Mouse (Mus musculus): Measurements from ENCODE around the gene Hoxa3. TPM values are rescaled to one million over a fixed set of nuclear protein-coding genes. Genes with fewer than 3 reads are reported as not detected.

The Hoxa3 gene
- polyA plus RNA-seq, 1 experiment, result not detected

- H3K4me3 ChIP-seq (ENCODE audit: insufficient read depth, low read length), result no peak overlapping the region
Observed at GRCm38 (mm10) chr6:52171938-52172337, 41.2 kb downstream of the Hoxa3 start.

DNA sequence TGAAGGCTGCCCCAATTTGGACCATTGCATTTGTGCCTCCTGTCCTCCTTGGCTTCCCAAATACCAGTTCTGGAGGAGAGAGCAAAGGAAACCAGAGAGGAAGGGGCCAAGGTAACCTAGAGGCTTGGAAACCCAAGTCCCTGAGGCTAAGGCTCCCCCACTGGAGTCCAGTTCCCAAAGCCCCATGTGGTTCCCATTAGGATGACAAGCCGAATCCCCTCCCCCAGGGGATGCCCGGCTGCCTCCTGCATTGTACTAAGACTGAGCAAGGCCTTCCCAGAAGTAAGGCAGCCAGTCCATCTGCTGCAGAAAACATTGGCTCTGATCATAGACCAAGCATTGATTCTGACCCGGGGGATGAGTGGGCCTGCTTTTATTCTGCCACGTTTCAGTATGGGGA lies 41.8 kb downstream of the Hoxa3 start:
- H3K4me1 ChIP-seq (ENCODE audit: control insufficient read depth, insufficient read depth, low read length), result no peaks in the 10 kb centered on the region
- H3K4me3 ChIP-seq (ENCODE audit: insufficient read depth, low read length), result no peak overlapping the region
- no peak overlapping the region for H3K27ac ChIP-seq (ENCODE audit: insufficient read depth, low read length)
- no peak for TF ChIP-seq POLR2A (IDR thresholded peaks at IDR 0.05; ENCODE audit: extremely low read depth, insufficient read depth, low read length)
- no peak for TF ChIP-seq CTCF (IDR thresholded peaks at IDR 0.05; ENCODE audit: extremely low read depth, insufficient read depth, low read length)

More at GRCm38 (mm10) chr6:52171938-52172337, 41.2 kb downstream of the Hoxa3 start:
- H3K27ac ChIP-seq (ENCODE audit: insufficient read depth, low read length), result no peak overlapping the region
- TF ChIP-seq POLR2A (IDR thresholded peaks at IDR 0.05; ENCODE audit: extremely low read depth, insufficient read depth, low read length) (no peak), CTCF (IDR thresholded peaks at IDR 0.05; ENCODE audit: extremely low read depth, insufficient read depth, low read length) (no peak)
- no peaks in the 10 kb centered on the region for H3K4me1 ChIP-seq (ENCODE audit: control insufficient read depth, insufficient read depth, low read length)

DNA sequence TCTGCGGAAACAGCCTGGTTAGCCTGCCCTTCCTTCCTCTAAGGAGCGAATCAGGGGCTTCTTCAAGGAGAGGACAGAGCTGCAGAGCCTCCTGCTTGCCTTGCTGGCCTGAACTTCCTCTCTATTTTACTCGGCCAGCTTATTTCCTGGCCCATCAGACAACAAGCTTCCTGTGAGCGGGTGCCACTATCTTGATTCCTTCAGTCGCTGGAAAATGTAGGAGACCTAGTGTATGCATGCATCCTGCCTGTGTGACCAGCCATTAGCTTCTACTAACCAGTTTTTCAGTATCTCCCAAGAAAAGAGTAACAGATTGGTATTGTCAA lies 42.3 kb downstream of the Hoxa3 start:
- no peaks in the 10 kb centered on the region for H3K4me1 ChIP-seq (ENCODE audit: control insufficient read depth, insufficient read depth, low read length)
- no peak for TF ChIP-seq CTCF (IDR thresholded peaks at IDR 0.05; ENCODE audit: extremely low read depth, insufficient read depth, low read length)
- no peak for TF ChIP-seq POLR2A (IDR thresholded peaks at IDR 0.05; ENCODE audit: extremely low read depth, insufficient read depth, low read length)
- H3K27ac ChIP-seq (ENCODE audit: insufficient read depth, low read length), result no peak overlapping the region
- no peak overlapping the region for H3K4me3 ChIP-seq (ENCODE audit: insufficient read depth, low read length)

GRCm38 (mm10) chr6:52170166-52170897 lies 42.8 kb downstream of the Hoxa3 start:
- Histone ChIP-seq H3K4me3 (ENCODE audit: insufficient read depth, low read length) (no peak overlapping the region), H3K27ac (ENCODE audit: insufficient read depth, low read length) (no peak overlapping the region), H3K4me1 (ENCODE audit: control insufficient read depth, insufficient read depth, low read length) (no peaks in the 10 kb centered on the region)
- TF ChIP-seq CTCF (IDR thresholded peaks at IDR 0.05; ENCODE audit: extremely low read depth, insufficient read depth, low read length) (no peak), POLR2A (IDR thresholded peaks at IDR 0.05; ENCODE audit: extremely low read depth, insufficient read depth, low read length) (no peak)

GRCm38 (mm10) chr6:52169499-52170165 lies 43.5 kb downstream of the Hoxa3 start:
- no peak for TF ChIP-seq CTCF (IDR thresholded peaks at IDR 0.05; ENCODE audit: extremely low read depth, insufficient read depth, low read length)
- no peak for TF ChIP-seq POLR2A (IDR thresholded peaks at IDR 0.05; ENCODE audit: extremely low read depth, insufficient read depth, low read length)
- H3K27ac ChIP-seq (ENCODE audit: insufficient read depth, low read length), result no peak overlapping the region
- H3K4me3 ChIP-seq (ENCODE audit: insufficient read depth, low read length), result no peak overlapping the region
- H3K4me1 ChIP-seq (ENCODE audit: control insufficient read depth, insufficient read depth, low read length), result no peaks in the 10 kb centered on the region

DNA sequence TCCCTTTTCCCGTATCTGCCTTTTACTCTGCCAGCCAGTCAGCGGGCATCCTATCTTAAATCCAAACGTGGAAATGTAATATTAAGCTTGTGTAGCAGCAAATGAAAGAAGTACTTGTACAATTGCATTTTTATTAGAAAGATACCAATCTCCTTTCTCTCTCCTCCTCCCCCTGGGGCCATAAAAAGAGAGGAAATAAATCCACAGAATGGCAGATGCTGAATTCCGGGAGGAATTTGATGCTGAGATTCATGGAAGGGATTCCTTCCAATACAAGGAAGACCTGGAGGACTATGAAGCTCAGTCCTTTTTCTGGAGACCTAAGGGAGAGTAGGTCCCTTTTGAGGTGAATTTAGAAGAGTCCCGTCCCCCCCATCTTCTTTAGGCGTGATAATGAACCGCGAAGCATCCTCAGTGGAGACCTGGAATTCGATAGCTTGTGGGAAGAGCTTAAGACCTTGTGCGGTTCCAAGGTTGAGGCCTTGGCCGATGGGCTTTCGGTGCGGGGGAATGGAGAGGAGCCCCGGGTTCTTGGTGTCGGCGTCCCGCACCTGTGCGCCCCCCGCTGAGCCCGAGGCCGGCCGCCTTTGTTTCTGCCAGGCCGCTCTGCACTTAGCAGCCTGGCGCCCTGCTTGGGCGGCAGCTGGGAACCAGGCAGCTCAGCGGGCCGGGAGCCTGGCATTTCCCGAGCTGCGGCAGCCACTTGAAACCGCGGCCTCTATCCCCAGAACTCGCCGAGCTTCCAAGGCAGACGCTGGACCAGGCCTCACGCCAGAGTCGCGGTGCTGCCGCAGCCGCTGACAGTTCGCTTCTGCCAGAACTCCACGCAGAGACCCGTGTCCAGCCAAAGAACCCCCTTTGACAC lies 44.7 kb downstream of the Hoxa3 start:
- Histone ChIP-seq H3K27ac (ENCODE audit: insufficient read depth, low read length) (no peak overlapping the region), H3K4me3 (ENCODE audit: insufficient read depth, low read length) (no peak overlapping the region), H3K4me1 (ENCODE audit: control insufficient read depth, insufficient read depth, low read length) (no peaks in the 10 kb centered on the region)
- TF ChIP-seq CTCF (IDR thresholded peaks at IDR 0.05; ENCODE audit: extremely low read depth, insufficient read depth, low read length), result no peak
- TF ChIP-seq POLR2A (IDR thresholded peaks at IDR 0.05; ENCODE audit: extremely low read depth, insufficient read depth, low read length), result no peak

- H3K27ac ChIP-seq (ENCODE audit: insufficient read depth, low read length), result no peak overlapping the region
- H3K4me1 ChIP-seq (ENCODE audit: control insufficient read depth, insufficient read depth, low read length), result no peaks in the 10 kb centered on the region
- H3K4me3 ChIP-seq (ENCODE audit: insufficient read depth, low read length), result no peak overlapping the region
- TF ChIP-seq CTCF (IDR thresholded peaks at IDR 0.05; ENCODE audit: extremely low read depth, insufficient read depth, low read length) (no peak), POLR2A (IDR thresholded peaks at IDR 0.05; ENCODE audit: extremely low read depth, insufficient read depth, low read length) (no peak)
Observed at GRCm38 (mm10) chr6:52167736-52168161, 45.4 kb downstream of the Hoxa3 start.

GRCm38 (mm10) chr6:52167176-52167575 lies 46.0 kb downstream of the Hoxa3 start:
- no peaks in the 10 kb centered on the region for H3K4me1 ChIP-seq (ENCODE audit: control insufficient read depth, insufficient read depth, low read length)
- H3K4me3 ChIP-seq (ENCODE audit: insufficient read depth, low read length), result no peak overlapping the region
- no peak overlapping the region for H3K27ac ChIP-seq (ENCODE audit: insufficient read depth, low read length)
- TF ChIP-seq POLR2A (IDR thresholded peaks at IDR 0.05; ENCODE audit: extremely low read depth, insufficient read depth, low read length) (no peak), CTCF (IDR thresholded peaks at IDR 0.05; ENCODE audit: extremely low read depth, insufficient read depth, low read length) (no peak)

GRCm38 (mm10) chr6:52166431-52167077 lies 46.6 kb downstream of the Hoxa3 start:
- TF ChIP-seq POLR2A (IDR thresholded peaks at IDR 0.05; ENCODE audit: extremely low read depth, insufficient read depth, low read length) (no peak), CTCF (IDR thresholded peaks at IDR 0.05; ENCODE audit: extremely low read depth, insufficient read depth, low read length) (no peak)
- no peak overlapping the region for H3K27ac ChIP-seq (ENCODE audit: insufficient read depth, low read length)
- H3K4me3 ChIP-seq (ENCODE audit: insufficient read depth, low read length), result no peak overlapping the region
- H3K4me1 ChIP-seq (ENCODE audit: control insufficient read depth, insufficient read depth, low read length), result no peaks in the 10 kb centered on the region
